Mouse (Mus musculus): ENCODE results near the gene Vdac1.

- TF ChIP-seq CTCF (IDR thresholded peaks at IDR 0.05; ENCODE audit: extremely low read depth, insufficient read length, insufficient replicate concordance, low read depth, low read length) (no peak), POLR2A (IDR thresholded peaks at IDR 0.05; ENCODE audit: low read depth, low read length) (no peak)
Observed at GRCm38 (mm10) chr11:52344991-52345777, 15.5 kb upstream of the Vdac1 start.
